Mouse (Mus musculus) spleen, embryonic (tissue): Measurements from ENCODE around the gene Tbce.

Experiments
- CTCF ChIA-PET: fragments of 350-600 bp; sonication (Branson Sonifier 250); formaldehyde crosslinking; loops from one replicate; lab custom pipeline; 2022; lab: Charles Lee

Tbce gene

DNA sequence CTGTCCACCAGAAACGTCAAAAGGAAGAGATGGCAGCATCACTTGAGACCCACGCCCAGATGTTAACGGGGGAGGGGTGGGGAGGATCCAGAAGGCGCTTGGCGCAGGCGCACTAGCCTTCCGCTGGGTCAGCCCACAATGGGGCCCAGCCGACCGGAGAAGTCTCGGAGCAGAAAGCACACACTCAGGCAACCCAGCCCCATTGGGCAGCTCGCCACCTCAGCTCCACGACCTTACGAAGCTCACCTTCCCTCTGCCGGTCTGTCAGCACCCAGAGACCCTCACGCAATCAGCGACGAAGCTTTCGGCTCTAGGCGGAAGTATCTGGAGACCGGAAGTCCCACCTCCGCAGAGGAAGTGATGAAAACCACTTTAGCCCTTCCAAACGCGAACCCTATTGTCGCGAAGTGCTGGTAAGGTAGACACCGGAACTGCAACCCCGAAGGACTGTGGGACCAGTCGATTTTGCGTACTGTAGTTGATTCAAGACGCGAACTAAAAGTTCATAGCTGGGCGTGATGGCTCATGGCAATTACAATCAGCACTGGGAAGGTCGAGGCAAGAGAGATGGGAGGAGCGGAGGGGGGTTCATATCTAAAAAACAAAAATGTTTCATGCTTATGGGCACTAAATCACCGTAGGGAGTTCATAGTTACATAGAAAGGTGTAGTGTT, at the start of gene Tbce:
Tbce (minus strand) TSS at position 347 of the 674 bp plus-strand sequence.
- CTCF ChIA-PET: interaction anchor here (0.8 to 0.9 kb wide), 2 partner anchors 22 to 23 kb away, joined by 3 read pairs; no protein-coding TSS in a partner anchor

DNA sequence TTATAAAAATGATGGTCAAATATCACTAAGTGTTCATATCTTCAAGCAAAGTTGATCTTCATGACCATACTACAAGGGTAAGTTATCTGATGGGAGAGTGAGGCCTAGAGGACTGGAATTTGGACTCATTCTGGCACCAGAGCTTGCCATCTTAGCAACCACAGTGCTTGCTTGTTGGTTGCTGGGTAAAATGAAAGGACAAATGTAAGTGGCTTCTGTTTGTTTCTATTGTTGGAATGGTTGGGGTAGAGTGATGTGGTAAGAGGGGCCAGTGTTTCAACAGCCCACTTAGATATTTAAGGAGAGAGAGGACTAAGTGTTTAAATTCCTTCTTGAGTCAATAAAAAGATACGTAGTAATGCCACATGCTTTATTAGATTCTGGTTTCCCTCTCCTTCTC, 49.2 kb upstream of the Tbce start:
- CTCF ChIA-PET: no interaction called here

DNA sequence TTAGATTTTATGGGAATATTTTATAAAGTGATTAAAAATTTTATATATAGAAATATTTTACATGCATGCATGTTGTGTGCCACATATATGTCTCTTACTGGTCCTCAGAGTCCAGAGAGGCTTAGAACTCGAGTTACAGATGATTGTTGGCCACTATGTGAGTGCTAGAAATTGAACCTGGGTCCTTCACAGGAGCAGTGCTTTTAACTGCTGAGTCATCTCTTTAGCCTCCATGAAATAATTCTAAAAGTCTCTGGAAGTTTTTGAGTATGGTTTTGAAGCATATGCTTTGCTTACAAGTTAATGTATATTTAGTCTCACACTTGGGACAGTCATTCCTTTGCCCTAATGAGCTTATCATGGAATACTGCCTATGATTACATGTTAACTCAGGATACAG, 35.9 kb upstream of the Tbce start:
- CTCF ChIA-PET: no interaction called here

DNA sequence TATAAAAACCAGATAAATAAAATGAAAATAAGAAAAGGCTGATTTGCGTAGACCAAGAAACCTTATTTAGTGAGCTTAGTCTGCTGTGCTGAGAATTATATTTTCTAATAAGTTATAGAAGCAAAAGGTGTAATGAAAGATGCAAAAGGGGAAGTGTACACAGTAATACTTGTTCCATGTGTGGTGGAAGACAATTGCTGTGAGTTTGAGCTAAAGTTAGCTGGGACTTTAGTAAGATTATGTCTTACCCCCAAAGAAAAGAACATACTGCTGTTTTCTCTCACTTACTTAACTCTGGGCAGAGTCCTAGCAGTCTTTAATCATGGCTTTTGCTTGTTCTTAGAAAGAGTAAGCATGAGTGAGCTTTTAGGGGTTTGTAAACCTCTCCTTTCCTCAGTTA, 34.9 kb upstream of the Tbce start:
- CTCF ChIA-PET: interaction anchor here (0.6 to 0.7 kb wide), 2 partner anchors 12 to 132 kb away, joined by 3 to 6 read pairs; no protein-coding TSS in a partner anchor

DNA sequence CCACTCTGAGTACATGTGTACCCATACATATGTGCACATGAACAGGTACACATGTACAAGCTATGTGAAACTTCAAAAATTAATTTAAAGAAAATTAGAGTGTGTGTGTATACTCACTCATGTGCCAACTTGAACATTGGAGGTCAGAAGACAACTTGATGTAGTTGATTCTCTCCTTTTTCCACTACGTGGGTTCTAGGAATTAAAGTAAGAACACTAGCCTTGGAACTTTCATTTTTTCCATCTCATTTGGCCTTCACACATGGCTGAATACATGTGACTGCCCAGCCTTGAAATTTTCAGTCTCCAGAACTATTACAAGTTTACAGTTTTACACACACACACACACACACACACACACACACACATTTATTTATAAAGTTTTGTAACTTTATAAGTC, 29.9 kb upstream of the Tbce start:
- CTCF ChIA-PET: no interaction called here

DNA sequence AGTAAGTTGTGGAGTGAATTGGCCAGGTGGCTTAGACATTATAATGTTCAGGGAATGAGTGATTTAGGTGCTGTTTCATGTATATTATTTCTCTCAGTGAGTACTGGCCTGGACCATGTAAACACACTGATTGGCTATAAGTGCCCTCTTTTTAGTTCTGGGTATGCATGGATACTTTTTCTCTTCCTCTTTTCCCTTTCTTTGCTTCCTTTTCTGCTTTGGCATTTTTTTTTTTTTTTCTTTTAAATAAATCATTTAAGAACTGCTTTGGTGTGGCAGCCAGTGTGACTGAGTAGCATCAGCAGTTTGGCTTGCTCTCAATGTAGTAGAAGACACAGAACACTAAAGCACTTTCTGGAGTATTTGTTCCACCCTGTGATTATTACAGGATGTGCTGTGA, 28.6 kb upstream of the Tbce start:
- CTCF ChIA-PET: interaction anchor here (0.6 kb wide), 2 partner anchors 9 to 20 kb away, joined by 3 read pairs; no protein-coding TSS in a partner anchor

DNA sequence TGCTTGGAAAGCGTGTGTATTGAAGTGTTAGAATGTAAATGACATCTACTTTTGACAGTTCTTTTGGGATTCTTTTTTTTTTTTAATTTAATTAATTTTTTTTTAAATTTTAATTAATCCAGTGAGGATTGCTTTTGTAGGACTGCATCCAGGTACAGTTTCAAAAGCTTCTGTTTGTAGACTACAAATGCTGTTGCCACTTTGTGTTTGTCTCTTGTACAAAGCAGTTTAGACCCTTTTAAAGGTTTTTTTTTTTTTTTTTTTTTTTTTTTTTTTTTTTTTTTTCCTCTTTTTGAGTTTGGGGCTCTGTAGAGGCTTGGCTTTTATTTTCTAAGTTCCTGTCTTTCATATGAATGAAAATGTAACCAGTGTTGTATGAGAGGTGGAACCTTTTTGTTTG, 26.3 kb upstream of the Tbce start:
- CTCF ChIA-PET: no interaction called here

DNA sequence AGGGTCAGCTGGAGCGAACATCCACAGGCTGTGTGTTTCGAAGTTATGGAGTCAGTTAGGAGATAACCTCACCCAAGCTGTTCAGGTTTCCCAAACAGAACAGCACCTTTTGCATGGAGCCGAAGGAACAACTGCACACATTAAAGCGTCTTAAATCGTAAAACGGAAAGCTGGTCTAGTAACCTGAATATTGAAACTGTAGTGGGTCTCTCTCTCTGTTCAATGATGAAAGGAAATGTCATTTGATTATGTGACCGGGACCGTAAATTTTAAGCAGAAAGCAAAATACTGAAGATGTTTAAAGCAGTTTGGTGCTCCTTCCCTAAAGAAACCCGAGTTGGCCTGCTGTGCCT, 25.6 kb upstream of the Tbce start:
- CTCF ChIA-PET: interaction anchor here (0.6 kb wide), 1 partner anchor 30 kb away, joined by 3 read pairs; no protein-coding TSS in a partner anchor

DNA sequence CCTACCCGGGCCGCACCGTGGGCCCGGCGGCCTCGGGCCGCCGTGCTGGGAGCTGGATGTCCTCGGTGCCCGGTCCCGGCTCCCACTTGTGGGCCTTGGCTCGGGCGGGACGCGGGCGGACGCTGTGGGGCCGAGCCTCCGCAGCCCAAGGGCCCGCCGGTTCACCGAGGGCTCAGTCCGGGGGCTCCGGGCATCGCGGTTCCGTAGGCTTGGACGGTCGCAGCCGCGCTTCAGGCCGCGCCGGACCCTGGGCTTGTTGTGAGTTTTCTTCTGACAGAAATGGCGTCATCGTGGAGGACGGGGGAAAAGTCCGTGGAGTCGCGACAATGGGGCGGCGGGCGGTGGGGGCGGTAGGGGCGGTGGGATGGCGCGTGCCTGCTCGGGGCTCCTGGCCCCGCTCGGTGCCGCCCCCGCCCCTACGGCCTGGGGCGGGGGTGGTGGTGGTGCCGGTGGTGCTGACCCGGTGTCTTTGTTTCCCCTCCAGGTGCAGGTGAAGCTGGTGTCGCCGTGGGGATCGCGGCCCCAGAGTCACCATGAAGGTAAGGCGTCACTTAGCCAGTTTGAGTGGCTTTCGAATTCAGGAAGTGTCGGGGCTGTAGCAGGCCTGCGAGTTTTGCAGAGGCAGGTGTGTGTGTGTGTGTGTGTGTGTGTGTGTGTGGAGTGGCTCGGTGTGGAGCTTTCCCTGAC, 25.0 kb upstream of the Tbce start:
- CTCF ChIA-PET: interaction anchor here (0.6 kb wide), 1 partner anchor 31 kb away, joined by 3 read pairs; no protein-coding TSS in a partner anchor

DNA sequence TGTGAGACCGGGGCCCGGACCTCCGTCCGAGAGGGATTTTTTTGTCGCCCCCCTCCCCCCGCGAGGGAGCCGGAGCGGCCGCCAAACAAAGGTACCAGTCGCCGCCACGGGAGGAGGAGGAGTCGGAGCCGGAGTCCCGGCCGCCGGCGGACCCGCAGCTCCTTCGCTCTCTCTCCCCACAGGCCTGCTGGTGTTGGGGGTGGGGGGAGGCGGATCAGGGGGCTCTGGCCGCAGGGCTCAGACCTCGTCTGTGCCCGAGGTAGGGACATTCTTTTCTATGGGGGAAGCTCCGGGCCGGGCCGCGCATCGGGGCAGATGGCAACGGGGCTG, 24.5 kb upstream of the Tbce start:
- CTCF ChIA-PET: interaction anchor here (0.6 kb wide), 1 partner anchor 118 kb away, joined by 3 read pairs; no protein-coding TSS in a partner anchor

DNA sequence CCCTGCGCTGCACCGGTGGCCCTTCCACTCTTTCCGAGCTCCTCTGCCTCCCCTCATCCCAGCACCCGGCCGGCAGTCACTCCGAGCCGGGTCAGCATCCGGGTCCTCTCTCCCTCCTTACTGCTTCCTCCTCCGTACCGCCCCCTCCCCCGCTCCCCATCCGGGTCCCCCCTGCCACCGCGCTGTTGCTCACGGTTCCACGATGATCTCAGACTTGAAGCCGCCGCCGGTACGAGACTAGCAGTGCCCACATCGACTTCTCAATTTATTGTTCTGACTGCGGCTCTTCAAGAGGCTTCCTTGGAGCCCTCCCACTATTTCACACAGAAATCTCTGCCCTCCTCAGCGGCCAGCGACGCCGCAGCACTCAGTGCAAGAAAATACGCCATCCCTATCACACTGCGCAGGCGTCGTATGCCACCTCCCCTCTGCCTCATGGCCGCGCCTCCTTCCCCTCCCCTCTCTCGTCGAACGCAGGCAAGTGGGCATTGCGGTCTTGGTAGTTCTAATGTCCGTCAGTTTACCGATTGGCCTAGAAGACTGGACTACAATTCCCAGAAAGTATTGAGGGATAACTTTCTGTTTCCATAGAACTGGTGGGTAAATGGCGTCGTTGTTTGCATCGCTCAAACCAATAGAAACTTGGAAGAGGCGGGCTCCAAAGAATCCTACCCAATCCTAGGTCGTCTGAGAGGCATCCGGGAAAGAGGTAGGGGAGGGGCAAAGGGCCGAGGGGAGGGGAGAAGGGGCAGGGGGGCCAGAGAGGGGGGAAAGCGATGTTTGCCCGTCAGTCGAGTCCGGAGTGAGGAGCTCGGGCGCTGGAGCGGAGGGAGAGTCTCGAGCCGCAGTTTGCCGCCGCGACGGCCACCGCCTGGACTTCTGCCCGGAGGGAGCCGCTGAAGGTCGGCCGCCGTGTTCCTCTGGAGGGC, 23.8 kb upstream of the Tbce start, which contains the start of the genes Arid4b and Ggps1:
Arid4b (plus strand) TSS at position 220 of the 929 bp plus-strand sequence.
Ggps1 (minus strand) TSS at position 476 of the 929 bp plus-strand sequence.
- CTCF ChIA-PET: interaction anchor here (0.6 to 0.7 kb wide), 2 partner anchors 23 to 119 kb away, joined by 3 read pairs; no protein-coding TSS in a partner anchor

DNA sequence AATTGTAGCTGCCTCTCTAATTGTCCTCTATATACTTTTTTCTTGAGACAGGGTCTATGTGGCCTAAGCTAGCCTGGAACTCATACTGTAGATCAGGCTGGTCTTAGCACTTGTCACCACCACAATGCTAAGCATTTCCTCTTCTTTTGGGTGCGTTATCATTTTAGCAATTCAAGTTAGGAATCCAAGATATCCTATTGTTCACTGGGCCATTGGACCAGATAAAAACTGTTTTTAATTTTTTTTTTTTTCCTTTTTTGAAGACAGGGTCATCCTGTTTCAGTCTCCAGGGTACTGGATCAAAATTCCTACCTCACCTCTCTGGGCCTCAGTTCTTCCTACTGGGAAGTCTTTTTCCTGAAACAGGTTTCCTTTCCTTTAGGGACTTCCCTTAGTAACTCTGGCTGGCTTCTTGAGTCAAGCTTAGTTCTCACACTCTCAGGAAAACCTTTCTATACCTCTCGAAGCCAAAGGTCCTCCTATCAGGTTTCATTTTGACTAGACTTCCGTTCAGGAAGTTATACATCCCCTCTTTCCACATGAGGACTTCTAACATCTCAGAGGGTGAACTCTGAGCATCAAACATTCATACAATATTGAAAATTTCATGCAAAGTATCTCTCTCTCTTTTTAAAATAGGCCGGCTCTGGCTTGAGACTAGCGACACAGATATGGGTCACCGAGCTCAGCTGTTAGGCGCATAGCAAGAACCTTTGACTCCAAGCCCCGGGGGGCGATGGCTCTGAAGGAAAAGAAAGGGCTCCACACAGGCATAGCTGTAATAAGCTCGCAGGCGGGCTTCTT, 23.0 kb upstream of the Tbce start:
- CTCF ChIA-PET: interaction anchor here (0.7 kb wide), 1 partner anchor 22 kb away, joined by 3 read pairs; no protein-coding TSS in a partner anchor

DNA sequence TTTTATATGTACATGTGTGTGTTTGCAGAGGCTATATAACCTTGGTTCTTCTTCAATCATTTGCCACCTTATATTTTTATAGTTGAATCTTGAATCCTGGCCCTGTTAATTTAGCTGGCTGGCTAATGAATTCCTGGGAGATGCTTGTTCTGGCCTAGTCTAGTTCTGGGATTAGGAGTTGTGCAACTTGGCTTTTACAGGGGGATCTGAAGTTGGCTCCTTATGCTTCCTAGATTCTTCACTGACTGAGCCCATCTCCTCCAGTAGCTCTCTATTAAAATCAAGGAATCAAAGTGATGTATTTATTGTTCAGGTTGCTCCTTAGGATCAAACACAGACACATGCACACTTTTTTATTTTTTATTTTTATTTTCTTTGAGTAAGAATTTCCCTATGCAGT, 20.1 kb upstream of the Tbce start:
- CTCF ChIA-PET: no interaction called here

DNA sequence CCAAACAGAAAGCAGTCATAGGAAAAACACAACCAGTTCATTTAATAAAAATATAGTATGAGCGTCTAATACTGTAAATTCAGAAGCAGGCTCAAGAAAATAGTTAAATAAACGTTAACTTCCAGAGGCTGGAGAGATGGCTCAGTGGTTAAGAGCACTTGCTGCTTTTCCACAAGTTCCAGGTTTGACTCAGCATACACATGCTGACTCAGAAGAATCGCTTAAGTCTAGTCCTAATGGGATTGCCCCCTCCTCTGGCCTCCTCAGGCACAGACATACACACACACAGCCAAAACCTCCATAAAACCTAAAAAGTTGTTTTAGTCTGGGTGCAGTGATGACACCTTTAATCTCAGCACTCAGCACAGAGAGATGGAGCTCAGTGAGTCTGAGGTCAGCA, 17.4 kb upstream of the Tbce start:
- CTCF ChIA-PET: no interaction called here

DNA sequence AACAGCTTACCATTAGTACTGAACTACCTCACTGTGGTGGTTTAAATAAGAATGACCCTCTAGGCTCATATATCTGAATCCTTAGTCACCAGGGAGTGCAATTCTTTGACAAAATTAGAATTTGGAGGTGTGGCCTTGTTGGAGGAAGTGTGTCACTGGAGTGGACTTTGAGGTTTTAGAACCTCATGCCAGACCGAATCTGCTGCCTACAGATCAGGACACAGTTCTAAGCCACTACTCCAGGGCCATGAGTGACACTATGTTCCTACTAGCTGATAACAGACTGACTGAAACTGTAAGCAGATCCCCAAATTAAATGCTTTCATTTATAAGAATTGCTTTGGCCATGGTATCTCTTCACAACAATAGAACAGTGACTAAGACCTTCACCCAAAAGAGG, 10.4 kb upstream of the Tbce start:
- CTCF ChIA-PET: no interaction called here

DNA sequence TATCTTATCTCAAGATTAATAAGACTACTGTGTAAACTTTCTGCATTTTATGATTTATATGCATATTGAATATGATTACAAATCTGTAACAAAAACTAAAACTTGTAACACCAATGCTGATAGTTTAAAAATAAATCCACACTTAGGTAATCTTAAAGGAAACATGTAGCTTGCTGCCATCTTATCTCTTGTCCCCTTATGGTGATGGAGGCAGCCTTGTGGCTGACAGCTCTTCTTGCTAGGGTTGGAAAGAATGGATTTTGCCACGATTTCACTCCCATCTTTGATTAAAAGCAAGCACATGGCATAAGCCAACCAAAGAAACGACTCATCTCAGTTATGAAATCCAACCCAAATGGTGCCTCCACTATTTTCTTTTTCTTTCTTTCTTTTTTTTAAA, 5.1 kb upstream of the Tbce start:
- CTCF ChIA-PET: no interaction called here

DNA sequence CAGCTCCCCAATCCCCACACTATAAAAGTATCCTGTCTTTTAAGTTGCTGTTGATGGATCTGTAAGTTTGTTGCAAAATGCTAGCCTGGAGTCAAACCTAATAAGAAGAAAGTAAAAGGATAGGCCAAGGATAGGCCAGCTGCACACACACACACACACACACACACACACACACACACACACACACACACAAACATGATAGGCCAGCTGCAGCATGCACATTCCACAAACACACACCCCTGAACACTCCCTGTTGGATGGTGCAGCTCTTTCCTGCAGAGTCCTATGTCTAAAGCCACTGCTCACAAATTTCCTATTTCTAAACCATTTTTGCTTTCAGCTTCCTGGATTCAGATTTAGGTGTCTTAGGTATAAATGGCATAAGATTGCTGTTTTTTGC, 4.4 kb upstream of the Tbce start:
- CTCF ChIA-PET: no interaction called here

DNA sequence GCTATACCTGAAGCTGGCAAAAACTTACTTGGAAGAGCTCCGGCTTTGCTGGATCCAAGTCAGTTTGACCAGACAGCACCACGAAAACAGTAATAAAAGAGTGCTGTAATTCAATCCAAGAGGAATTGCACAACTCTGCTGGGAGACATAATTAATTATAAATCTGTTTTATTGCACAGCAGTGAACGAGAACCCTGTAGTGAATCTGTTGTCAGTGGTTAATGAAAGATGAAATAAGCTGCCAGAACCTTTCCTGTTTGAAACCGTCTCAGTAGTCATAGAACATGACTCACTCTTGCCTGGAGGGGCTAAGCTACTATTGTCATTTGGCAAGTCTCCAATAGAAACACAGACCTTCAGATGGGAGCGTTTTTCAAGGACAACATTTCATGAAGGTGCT, 748 bp upstream of the Tbce start:
- CTCF ChIA-PET: interaction anchor here (0.8 kb wide), 1 partner anchor 22 kb away, joined by 3 read pairs; no protein-coding TSS in a partner anchor

DNA sequence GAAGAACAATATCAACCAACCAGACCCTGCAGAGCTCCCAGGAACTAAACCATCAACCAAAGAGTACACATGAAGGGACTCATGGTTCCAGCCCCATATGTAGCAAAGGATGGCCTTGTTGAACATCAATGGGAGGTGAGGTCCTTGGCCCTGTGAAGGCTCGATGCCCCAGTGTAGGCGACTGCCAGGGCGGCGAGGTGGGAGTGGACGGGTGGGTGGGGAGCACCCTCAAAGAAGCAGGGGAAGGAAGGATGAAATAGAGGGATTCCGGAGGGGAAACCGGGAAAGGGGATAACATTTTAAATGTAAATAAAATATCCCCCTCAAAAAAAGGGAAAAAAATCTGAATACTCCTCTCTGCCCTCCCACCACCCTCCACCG, 537 bp downstream of the Tbce start:
- CTCF ChIA-PET: interaction anchor here (0.9 kb wide), 1 partner anchor 22 kb away, joined by 3 read pairs; no protein-coding TSS in a partner anchor

DNA sequence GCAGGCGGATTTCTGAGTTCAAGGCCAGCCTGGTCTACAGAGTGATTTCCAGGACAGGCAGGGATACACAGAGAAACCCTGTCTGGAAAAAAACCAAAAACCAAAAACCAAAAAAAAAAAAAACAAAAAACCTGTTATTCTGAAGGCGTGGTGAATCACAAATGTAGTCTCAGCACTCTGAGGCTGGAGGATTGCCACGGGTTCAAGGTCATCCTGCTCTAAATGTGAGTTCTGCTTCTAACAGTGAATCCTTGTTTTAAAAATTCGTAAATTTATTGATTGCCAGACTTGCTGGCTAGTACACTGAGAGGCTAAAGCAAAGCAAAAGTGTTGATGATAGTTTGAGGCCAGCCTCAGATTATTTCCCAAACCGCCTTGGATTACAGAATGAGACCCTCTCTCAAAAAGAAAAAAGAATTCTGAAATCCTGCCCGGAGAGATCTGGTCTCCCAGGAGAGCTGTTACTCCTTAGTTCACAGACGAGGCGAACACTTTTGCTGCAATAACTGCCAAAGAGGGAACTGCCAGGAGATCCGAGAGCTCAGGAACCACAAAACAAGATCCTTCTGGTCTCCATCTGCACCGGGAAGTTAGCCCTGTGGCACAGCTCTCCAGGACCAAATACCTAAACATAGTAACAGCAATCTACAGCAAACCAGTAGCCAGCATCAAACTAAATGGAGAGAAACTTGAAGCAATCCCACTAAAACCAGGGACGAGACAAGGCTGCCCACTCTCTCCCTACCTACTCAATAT, 3.4 kb downstream of the Tbce start:
- CTCF ChIA-PET: no interaction called here
